Comparison of ENCODE assay signal across 8 mouse cellular contexts in the genomic region with DNA sequence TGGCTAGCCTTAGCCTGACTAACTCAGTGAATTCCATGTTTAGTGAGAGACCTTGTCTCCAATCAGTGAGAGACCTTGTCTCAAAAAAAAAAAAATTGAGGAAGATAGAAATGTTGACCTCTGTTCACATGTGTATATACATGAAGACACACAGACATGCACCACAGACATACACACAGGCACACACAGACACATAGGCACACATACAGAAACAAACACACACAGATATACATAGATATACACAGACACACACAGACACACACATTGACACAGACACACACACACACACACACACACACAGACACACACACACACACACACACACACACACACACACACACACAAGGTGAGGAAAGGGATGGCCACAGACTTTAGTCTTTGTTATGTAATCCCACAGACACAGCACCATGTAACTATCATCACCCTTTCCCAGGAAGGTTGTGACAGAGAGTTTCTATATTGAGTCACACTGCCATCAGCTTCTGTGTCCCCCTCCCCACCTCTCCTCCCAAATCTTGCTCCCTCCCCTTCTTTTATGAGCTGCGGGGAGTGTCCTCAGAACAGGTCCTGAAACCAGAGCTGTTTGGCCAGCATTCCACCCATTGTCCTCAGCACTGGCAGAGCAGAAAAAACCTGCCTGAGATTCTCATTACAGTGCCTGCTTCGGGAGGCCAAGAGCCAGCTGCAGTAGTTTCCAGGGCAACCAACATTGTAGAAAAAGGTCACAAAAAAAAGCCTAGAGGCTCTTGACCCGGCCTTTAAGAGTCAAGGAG.
DNase-seq lines count a peak whose midpoint lies in the region; ATAC-seq lines count a peak whose summit lies in the region.

No protein-coding gene starts in this region.

- peak; percentile 17 for DNase-seq in ES-CJ7 (ENCODE audit: low read depth, low spot score)
- DNase-seq in embryonic facial prominence, embryonic 11.5 days (ENCODE audit: low spot score) = peak; percentile 69
- peak; percentile 72 for DNase-seq in hindbrain, embryonic 10.5 days (ENCODE audit: low spot score)
- DNase-seq in lung, postnatal 10 days = peak; percentile 39
- DNase-seq in ovary, postnatal 14 days (ENCODE audit: low spot score) = no peak
- no peak for DNase-seq in right cerebral cortex, postnatal 25 days
- DNase-seq in cerebellum, postnatal 10 days = no peak
- DNase-seq in cerebellum, adult 11-12 months = no peak

- WGBS in embryonic facial prominence, embryonic 11.5 days = 0% methylated on average over 3 of the region's 3 CpGs
- WGBS in hindbrain, embryonic 10.5 days = 3% methylated on average over 3 of the region's 3 CpGs

- ATAC-seq in embryonic facial prominence, embryonic 11.5 days (replicated peaks; ENCODE audit: insufficient number of reproducible peaks, low FRiP score, low TSS enrichment, low read depth) = peak; percentile 88

- no peaks in the 10 kb centered on the region for H3K36me3 ChIP-seq in embryonic facial prominence, embryonic 11.5 days (replicated peaks; ENCODE audit: control insufficient read depth, insufficient read depth, low read depth, low read length)
- no peaks in the 10 kb centered on the region for H3K36me3 ChIP-seq in hindbrain, embryonic 10.5 days

- peak overlapping the region; percentile 28 for H3K27ac ChIP-seq in embryonic facial prominence, embryonic 11.5 days (replicated peaks; ENCODE audit: low read depth, low read length)
- H3K27ac ChIP-seq in hindbrain, embryonic 10.5 days = peak overlapping the region; percentile 70

- no peak overlapping the region for H3K4me3 ChIP-seq in embryonic facial prominence, embryonic 11.5 days (ENCODE audit: low read depth, low read length)
- no peak overlapping the region for H3K4me3 ChIP-seq in hindbrain, embryonic 10.5 days

- no peaks in the 10 kb centered on the region for H3K27me3 ChIP-seq in embryonic facial prominence, embryonic 11.5 days (ENCODE audit: control insufficient read depth, insufficient read depth, low read length)
- H3K27me3 ChIP-seq in hindbrain, embryonic 10.5 days (ENCODE audit: insufficient read depth, poor library complexity, severe bottlenecking) = peaks cover 9% of the 10 kb centered on the region; the same call in 1 of the 2 replicates

- H3K4me1 ChIP-seq in embryonic facial prominence, embryonic 11.5 days (ENCODE audit: control insufficient read depth, insufficient read depth, low read length) = no peaks in the 10 kb centered on the region
- peaks cover 29% of the 10 kb centered on the region for H3K4me1 ChIP-seq in hindbrain, embryonic 10.5 days (replicated peaks)

- 0 out of 2 replicates have a peak overlapping the region, but pooled peaks have one; percentile 22 for H3K9ac ChIP-seq in embryonic facial prominence, embryonic 11.5 days (replicated peaks; ENCODE audit: low read length)

- H3K4me2 ChIP-seq in embryonic facial prominence, embryonic 11.5 days (ENCODE audit: low read depth, low read length) = no peak overlapping the region

- no peaks in the 10 kb centered on the region for H3K9me3 ChIP-seq in embryonic facial prominence, embryonic 11.5 days (replicated peaks; ENCODE audit: control insufficient read depth, low read length)
- H3K9me3 ChIP-seq in hindbrain, embryonic 10.5 days = no peaks in the 10 kb centered on the region

Comparison
In these comparisons a context has a peak if more than half of its experiments do, and no peak if none do; other contexts are left out.
1. DNase-seq: peak in ES-CJ7 (single experiment), embryonic facial prominence, embryonic 11.5 days (single experiment), hindbrain, embryonic 10.5 days (single experiment) and lung, postnatal 10 days (single experiment); none in ovary, postnatal 14 days (single experiment), right cerebral cortex, postnatal 25 days (single experiment), cerebellum, postnatal 10 days (0 of 2) and cerebellum, adult 11-12 months (single experiment).